Mouse (Mus musculus) neural tube, embryonic 12.5 days (tissue): ENCODE measurements around the gene Rxra. TPM values are rescaled to one million over a fixed set of nuclear protein-coding genes. Genes with fewer than 3 reads are reported as not detected.

Experiments used
- ATAC-seq: fragments of 200-750 bp; cut with Nextera tagmentation; 2 replicates; pipeline ENCODE4 v1.8.0; 2017; ENCODE audit warnings: low read depth, mild to moderate bottlenecking, moderate TSS enrichment, moderate library complexity; ENCODE audit not compliant: low FRiP score
- H3K27ac ChIP-seq: fragments of 300-500 bp; sonication (generic); 2 replicates; pipeline ENCODE4 v1.5.1; 2016
- H3K27me3 ChIP-seq: fragments of 300-500 bp; sonication (generic); replicated peaks from 2 replicates; pipeline ENCODE4 v1.6.1; 2016; ENCODE audit warnings: mild to moderate bottlenecking
- H3K36me3 ChIP-seq: fragments of 300-500 bp; sonication (generic); 2 replicates; pipeline ENCODE4 v1.6.1; 2016; ENCODE audit warnings: mild to moderate bottlenecking
- H3K4me1 ChIP-seq: fragments of 300-500 bp; sonication (generic); 2 replicates; pipeline ENCODE4 v1.6.1; 2016
- H3K4me2 ChIP-seq: fragments of 300-500 bp; sonication (generic); replicated peaks from 2 replicates; pipeline ENCODE4 v1.6.1; 2016; ENCODE audit warnings: mild to moderate bottlenecking
- H3K4me3 ChIP-seq: fragments of 300-500 bp; sonication (generic); 2 replicates; pipeline ENCODE4 v1.5.1; 2016
- H3K9ac ChIP-seq: fragments of 300-500 bp; sonication (generic); 2 replicates; pipeline ENCODE4 v1.6.1; 2016; ENCODE audit warnings: mild to moderate bottlenecking
- H3K9me3 ChIP-seq: fragments of 300-500 bp; sonication (generic); 2 replicates; pipeline ENCODE4 v1.6.1; 2016; ENCODE audit warnings: mild to moderate bottlenecking
- WGBS: fragments of 180-500 bp; shearing (Covaris S2); methylation state at CpG from one replicate; pipeline ENCODE4 v1.1.7; 2016; 5-methylcytosine and 5-hydroxymethylcytosine counted together
- polyA plus RNA-seq: library from polyadenylated mRNA; unstranded; fragments of >200 nt; fragmentation: Nextera tagmentation; extraction: Ambion mirVana; gene quantifications from 2 replicates; pipeline ENCODE4 v1.2.1, GENCODE M21; 2016

The Rxra gene
- polyA plus RNA-seq, 1 experiment from 2014 or later = 6.6 TPM

- no peak overlapping the region for H3K4me2 ChIP-seq
- H3K9ac ChIP-seq = no peak overlapping the region
- H3K4me3 ChIP-seq = no peak overlapping the region
- no peaks in the 10 kb centered on the region for H3K27me3 ChIP-seq
- H3K27ac ChIP-seq = no peak overlapping the region
- 59% methylated on average over 12 of the region's 12 CpGs for WGBS
- peaks cover 42% of the 10 kb centered on the region for H3K4me1 ChIP-seq
- H3K9me3 ChIP-seq = no peaks in the 10 kb centered on the region
- no peak for ATAC-seq
- peaks cover 14% of the 10 kb centered on the region for H3K36me3 ChIP-seq
These were observed 86.3 kb downstream of the Rxra start for GRCm38 (mm10) chr2:27762509-27762908.

GRCm38 (mm10) chr2:27762920-27763780 is 86.9 kb downstream of the Rxra start:
- ATAC-seq = no peak
- H3K4me1 ChIP-seq = peaks cover 35% of the 10 kb centered on the region
- H3K27ac ChIP-seq = no peak overlapping the region

GRCm38 (mm10) chr2:27764256-27764936 is 88.2 kb downstream of the Rxra start:
- H3K4me1 ChIP-seq = peaks cover 25% of the 10 kb centered on the region
- 26% methylated on average over 6 of the region's 6 CpGs for WGBS
- no peak overlapping the region for H3K27ac ChIP-seq
- no peaks in the 10 kb centered on the region for H3K27me3 ChIP-seq
- no peak overlapping the region for H3K4me3 ChIP-seq
- 0 out of 2 replicates have a peak overlapping the region, but pooled peaks have one; percentile 2 for H3K4me2 ChIP-seq
- no peaks in the 10 kb centered on the region for H3K9me3 ChIP-seq
- ATAC-seq = peak; percentile 69
- H3K36me3 ChIP-seq = peaks cover 11% of the 10 kb centered on the region
- H3K9ac ChIP-seq = no peak overlapping the region

More at GRCm38 (mm10) chr2:27762920-27763780, 86.9 kb downstream of the Rxra start:
- Histone ChIP-seq H3K9me3 (no peaks in the 10 kb centered on the region), H3K27me3 (no peaks in the 10 kb centered on the region), H3K4me2 (no peak overlapping the region), H3K36me3 (peaks cover 14% of the 10 kb centered on the region), H3K4me3 (no peak overlapping the region), H3K9ac (no peak overlapping the region)
- WGBS = 67% methylated on average over 14 of the region's 14 CpGs

- WGBS = 29% methylated on average over 3 of the region's 3 CpGs
- Histone ChIP-seq H3K27ac (no peak overlapping the region), H3K36me3 (peaks cover 6% of the 10 kb centered on the region), H3K9ac (no peak overlapping the region), H3K9me3 (no peaks in the 10 kb centered on the region), H3K27me3 (no peaks in the 10 kb centered on the region), H3K4me3 (no peak overlapping the region), H3K4me1 (peaks cover 25% of the 10 kb centered on the region), H3K4me2 (no peak overlapping the region)
- ATAC-seq = peak; percentile 71
These were observed 88.7 kb downstream of the Rxra start for GRCm38 (mm10) chr2:27764937-27765319.

- Histone ChIP-seq H3K27ac (no peak overlapping the region), H3K9ac (no peak overlapping the region), H3K4me1 (peaks cover 21% of the 10 kb centered on the region), H3K27me3 (no peaks in the 10 kb centered on the region), H3K4me3 (no peak overlapping the region), H3K4me2 (no peak overlapping the region), H3K9me3 (no peaks in the 10 kb centered on the region), H3K36me3 (no peaks in the 10 kb centered on the region)
- WGBS = 75% methylated on average over 7 of the region's 7 CpGs
- no peak for ATAC-seq
These were observed 91.5 kb downstream of the Rxra start for GRCm38 (mm10) chr2:27767773-27768172.

- Histone ChIP-seq H3K4me3 (no peak overlapping the region), H3K4me2 (no peak overlapping the region), H3K36me3 (no peaks in the 10 kb centered on the region), H3K9me3 (no peaks in the 10 kb centered on the region), H3K4me1 (peaks cover 1% of the 10 kb centered on the region), H3K27me3 (no peaks in the 10 kb centered on the region), H3K27ac (no peak overlapping the region), H3K9ac (no peak overlapping the region)
- no peak for ATAC-seq
- WGBS = 44% methylated on average over 5 of the region's 5 CpGs
These were observed 93.5 kb downstream of the Rxra start for GRCm38 (mm10) chr2:27769701-27770100.

GRCm38 (mm10) chr2:27770205-27770604 is 94.0 kb downstream of the Rxra start:
- WGBS = 3% methylated on average over 4 of the region's 4 CpGs
- Histone ChIP-seq H3K27ac (no peak overlapping the region), H3K27me3 (no peaks in the 10 kb centered on the region), H3K9me3 (no peaks in the 10 kb centered on the region), H3K4me3 (no peak overlapping the region), H3K4me2 (no peak overlapping the region), H3K4me1 (no peaks in the 10 kb centered on the region; the same call in 1 of the 2 replicates), H3K36me3 (no peaks in the 10 kb centered on the region), H3K9ac (no peak overlapping the region)
- ATAC-seq = no peak

- Histone ChIP-seq H3K27me3 (no peaks in the 10 kb centered on the region), H3K4me1 (no peaks in the 10 kb centered on the region; the same call in 1 of the 2 replicates), H3K4me3 (no peak overlapping the region), H3K9me3 (no peaks in the 10 kb centered on the region), H3K9ac (no peak overlapping the region), H3K36me3 (no peaks in the 10 kb centered on the region), H3K4me2 (no peak overlapping the region), H3K27ac (no peak overlapping the region)
- WGBS = 34% methylated on average over 7 of the region's 7 CpGs
- ATAC-seq = no peak
These were observed 95.7 kb downstream of the Rxra start for GRCm38 (mm10) chr2:27771936-27772335.

- no peaks in the 10 kb centered on the region; the same call in 1 of the 2 replicates for H3K4me1 ChIP-seq
- H3K9ac ChIP-seq = no peak overlapping the region
- H3K27ac ChIP-seq = no peak overlapping the region
- H3K4me3 ChIP-seq = no peak overlapping the region
- H3K4me2 ChIP-seq = no peak overlapping the region
- no peaks in the 10 kb centered on the region for H3K9me3 ChIP-seq
- no peaks in the 10 kb centered on the region for H3K27me3 ChIP-seq
- 0 out of 2 replicates have a peak, but pooled peaks have one; percentile 7 for ATAC-seq
- no peaks in the 10 kb centered on the region for H3K36me3 ChIP-seq
- 47% methylated on average over 7 of the region's 7 CpGs for WGBS
These were observed 96.7 kb downstream of the Rxra start for GRCm38 (mm10) chr2:27772841-27773388.

GRCm38 (mm10) chr2:27773980-27774730 is 97.9 kb downstream of the Rxra start:
- Histone ChIP-seq H3K4me1 (no peaks in the 10 kb centered on the region; the same call in 1 of the 2 replicates), H3K27ac (no peak overlapping the region), H3K27me3 (no peaks in the 10 kb centered on the region), H3K9ac (no peak overlapping the region), H3K4me3 (no peak overlapping the region), H3K36me3 (no peaks in the 10 kb centered on the region), H3K4me2 (no peak overlapping the region), H3K9me3 (no peaks in the 10 kb centered on the region)
- ATAC-seq = no peak
- 73% methylated on average over 24 of the region's 24 CpGs for WGBS

- no peaks in the 10 kb centered on the region for H3K27me3 ChIP-seq
- no peak overlapping the region for H3K4me2 ChIP-seq
- H3K27ac ChIP-seq = no peak overlapping the region
- no peak overlapping the region for H3K4me3 ChIP-seq
- no peaks in the 10 kb centered on the region for H3K9me3 ChIP-seq
- WGBS = 86% methylated on average over 10 of the region's 10 CpGs
- H3K4me1 ChIP-seq = no peaks in the 10 kb centered on the region; the same call in 1 of the 2 replicates
- H3K9ac ChIP-seq = no peak overlapping the region
- no peaks in the 10 kb centered on the region for H3K36me3 ChIP-seq
- ATAC-seq = no peak
These were observed 98.8 kb downstream of the Rxra start for GRCm38 (mm10) chr2:27775006-27775405.

GRCm38 (mm10) chr2:27775625-27776024 is 99.4 kb downstream of the Rxra start:
- 62% methylated on average over 5 of the region's 5 CpGs for WGBS
- ATAC-seq = no peak
- Histone ChIP-seq H3K9ac (no peak overlapping the region), H3K4me1 (no peaks in the 10 kb centered on the region; the same call in 1 of the 2 replicates), H3K27me3 (no peaks in the 10 kb centered on the region), H3K9me3 (no peaks in the 10 kb centered on the region), H3K36me3 (no peaks in the 10 kb centered on the region), H3K4me3 (no peak overlapping the region), H3K4me2 (no peak overlapping the region), H3K27ac (no peak overlapping the region)
